Mouse (Mus musculus): ENCODE measurements around the gene Cuedc2. TPM values are rescaled to one million over a fixed set of nuclear protein-coding genes. Genes with fewer than 3 reads are reported as not detected.

The Cuedc2 gene
- polyA plus RNA-seq, 1 experiment from 2014 or later: 179 TPM

DNA sequence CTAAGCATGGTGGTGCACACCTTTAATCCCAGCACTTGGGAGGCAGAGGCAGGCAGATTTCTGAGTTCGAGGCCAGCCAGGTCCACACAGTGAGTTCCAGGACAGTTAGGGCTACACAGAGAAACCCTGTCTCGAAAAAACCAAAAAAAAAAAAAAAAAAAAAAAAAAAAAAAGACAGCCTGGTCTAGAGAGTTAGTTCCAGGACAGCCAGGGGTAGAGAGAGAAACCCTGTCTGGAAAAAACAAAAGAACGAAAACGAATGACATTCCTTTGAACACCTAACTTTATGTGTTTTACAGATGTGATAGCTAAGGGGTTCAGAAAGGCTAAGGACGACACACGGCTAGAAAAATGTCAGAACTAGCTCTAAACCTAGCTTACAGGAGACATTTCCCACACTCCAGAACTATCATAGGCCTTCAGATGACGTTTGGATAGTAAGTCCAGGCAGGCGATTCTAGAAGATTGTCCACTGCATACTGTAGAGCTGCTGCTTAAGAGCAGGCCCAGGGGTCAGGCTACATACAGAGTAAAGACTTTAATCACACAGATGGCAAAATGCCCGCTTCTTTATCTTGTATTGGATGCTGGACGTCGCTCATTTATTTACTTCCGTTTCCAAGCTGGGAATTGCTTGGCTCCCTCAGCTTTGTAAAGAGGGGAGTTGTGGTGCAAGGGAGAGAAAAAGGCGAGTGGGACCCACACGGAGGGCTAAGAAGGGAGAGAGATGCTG, 9.6 kb upstream of the Cuedc2 start:
- H3K27me3 ChIP-seq (ENCODE audit: control insufficient read depth, insufficient read depth, low read length): peaks cover 6% of the 10 kb centered on the region; the same call in 1 of the 2 replicates
- no peak for ATAC-seq (ENCODE audit: insufficient number of reproducible peaks, low FRiP score, low TSS enrichment, low read depth)
- no peaks in the 10 kb centered on the region for H3K4me1 ChIP-seq (ENCODE audit: control insufficient read depth, insufficient read depth, low read length)
- peak overlapping the region; percentile 53 for H3K4me3 ChIP-seq (ENCODE audit: low read depth, low read length)
- no peak overlapping the region for H3K27ac ChIP-seq (replicated peaks; ENCODE audit: low read depth, low read length)
- no peaks in the 10 kb centered on the region for H3K9me3 ChIP-seq (ENCODE audit: control insufficient read depth, low read length)
- H3K4me2 ChIP-seq (ENCODE audit: low read depth, severe bottlenecking): peak overlapping the region; percentile 73
- DNase-seq (ENCODE audit: low spot score): no peak
- WGBS: 33% methylated on average over 14 of the region's 14 CpGs
- peak overlapping the region; percentile 72 for H3K9ac ChIP-seq (ENCODE audit: low read length)
- H3K36me3 ChIP-seq (ENCODE audit: control insufficient read depth, insufficient read depth, low read length): no peaks in the 10 kb centered on the region

DNA sequence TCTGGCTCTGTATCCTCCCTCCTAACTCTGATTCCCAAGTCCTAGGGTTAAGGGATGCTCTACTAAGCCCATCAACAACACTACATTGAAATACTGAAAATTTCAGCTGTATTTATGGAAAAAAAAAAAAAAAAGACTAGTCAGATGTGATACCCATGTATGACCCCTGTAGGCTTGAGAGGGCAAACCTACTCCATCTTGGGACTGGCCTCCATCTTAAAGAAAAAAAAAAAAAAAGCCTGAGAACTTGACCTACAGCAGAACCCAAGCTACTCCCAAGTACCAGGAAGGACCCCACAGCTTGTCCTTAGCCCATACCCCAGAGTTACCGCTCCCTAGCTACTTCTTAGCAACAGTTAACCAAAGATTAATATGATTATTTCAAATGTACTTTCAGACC, 8.6 kb upstream of the Cuedc2 start:
- 97% methylated on average over 1 of the region's 1 CpGs for WGBS
- Histone ChIP-seq H3K9me3 (ENCODE audit: control insufficient read depth, low read length) (no peaks in the 10 kb centered on the region), H3K36me3 (ENCODE audit: control insufficient read depth, insufficient read depth, low read length) (no peaks in the 10 kb centered on the region), H3K9ac (ENCODE audit: low read length) (no peak overlapping the region), H3K4me1 (ENCODE audit: control insufficient read depth, insufficient read depth, low read length) (no peaks in the 10 kb centered on the region), H3K27me3 (ENCODE audit: control insufficient read depth, insufficient read depth, low read length) (peaks cover 6% of the 10 kb centered on the region; the same call in 1 of the 2 replicates), H3K4me2 (ENCODE audit: low read depth, severe bottlenecking) (no peak overlapping the region), H3K4me3 (ENCODE audit: low read depth, low read length) (no peak overlapping the region), H3K27ac (replicated peaks; ENCODE audit: low read depth, low read length) (no peak overlapping the region)
- ATAC-seq (ENCODE audit: insufficient number of reproducible peaks, low FRiP score, low TSS enrichment, low read depth) (no peak), DNase-seq (ENCODE audit: low spot score) (no peak)

DNA sequence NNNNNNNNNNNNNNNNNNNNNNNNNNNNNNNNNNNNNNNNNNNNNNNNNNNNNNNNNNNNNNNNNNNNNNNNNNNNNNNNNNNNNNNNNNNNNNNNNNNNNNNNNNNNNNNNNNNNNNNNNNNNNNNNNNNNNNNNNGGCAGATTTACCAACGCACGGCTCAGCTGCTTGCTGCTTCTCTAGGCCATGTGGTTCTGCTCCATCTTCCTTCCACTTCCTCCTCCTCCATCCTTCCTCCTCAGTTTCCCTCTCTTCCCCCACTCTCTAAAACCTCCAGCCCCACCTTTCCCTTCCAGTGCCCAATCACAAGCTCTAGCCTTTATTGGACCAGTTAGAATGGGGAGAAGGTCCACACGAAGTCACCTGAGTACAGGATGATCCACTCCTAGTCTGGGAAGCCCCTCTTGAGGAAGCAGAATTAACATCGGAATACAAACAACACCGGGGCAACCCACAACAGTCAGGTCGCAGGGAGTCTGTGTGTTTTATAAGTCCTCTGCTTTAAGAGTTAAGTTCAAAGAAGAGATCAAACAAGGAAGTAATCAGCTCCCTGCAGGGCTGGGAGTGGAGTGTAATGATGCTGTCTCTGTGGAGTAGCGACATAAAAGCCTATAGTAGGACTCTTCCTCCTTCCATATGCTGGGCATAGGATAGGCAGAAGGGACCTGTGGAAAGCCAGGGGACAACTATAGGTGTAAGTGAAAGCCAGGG, 6.4 kb upstream of the Cuedc2 start:
- Histone ChIP-seq H3K27me3 (ENCODE audit: control insufficient read depth, insufficient read depth, low read length) (peaks cover 6% of the 10 kb centered on the region; the same call in 1 of the 2 replicates), H3K9ac (ENCODE audit: low read length) (no peak overlapping the region)
- 13% methylated on average over 7 of the region's 7 CpGs for WGBS

DNA sequence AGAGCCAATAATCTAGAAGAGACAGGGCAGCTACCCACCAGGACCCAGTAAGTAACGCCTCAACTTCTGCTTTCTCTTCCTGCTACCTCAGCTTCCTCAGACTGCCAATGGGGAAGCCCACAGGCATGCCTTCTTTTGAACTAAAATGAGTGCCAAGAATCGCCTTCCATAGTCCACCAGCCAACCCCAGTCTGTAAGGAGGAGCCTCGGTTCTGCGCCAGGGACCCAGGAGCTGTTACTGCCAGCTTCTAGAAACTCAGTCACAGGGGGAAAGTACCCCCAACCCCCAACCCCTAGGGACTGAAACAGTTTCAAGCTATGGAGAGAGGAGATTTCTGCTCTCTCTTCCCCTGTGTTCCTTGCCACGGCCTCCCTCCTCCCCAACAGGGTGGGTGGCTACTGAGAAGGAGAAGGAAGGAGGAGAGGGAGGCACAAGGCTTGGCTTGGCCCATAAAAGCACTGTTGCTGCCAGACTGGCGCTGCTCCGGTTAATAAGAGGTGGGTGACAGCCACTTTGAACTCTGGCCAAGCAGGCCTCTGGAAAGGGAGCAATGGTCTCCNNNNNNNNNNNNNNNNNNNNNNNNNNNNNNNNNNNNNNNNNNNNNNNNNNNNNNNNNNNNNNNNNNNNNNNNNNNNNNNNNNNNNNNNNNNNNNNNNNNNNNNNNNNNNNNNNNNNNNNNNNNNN, 927 bp upstream of the Cuedc2 start:
- no peak for DNase-seq (ENCODE audit: low spot score)
- ATAC-seq (ENCODE audit: insufficient number of reproducible peaks, low FRiP score, low TSS enrichment, low read depth): no peak
- H3K4me3 ChIP-seq (ENCODE audit: low read depth, low read length): no peak overlapping the region
- no peak overlapping the region for H3K27ac ChIP-seq (replicated peaks; ENCODE audit: low read depth, low read length)
- no peak overlapping the region; the same call in 1 of the 2 replicates for H3K4me2 ChIP-seq (ENCODE audit: low read depth, severe bottlenecking)
- H3K9ac ChIP-seq (ENCODE audit: low read length): peak overlapping the region; percentile 27; the same call in 1 of the 2 replicates
- no peaks in the 10 kb centered on the region for H3K9me3 ChIP-seq (ENCODE audit: control insufficient read depth, low read length)
- H3K36me3 ChIP-seq (ENCODE audit: control insufficient read depth, insufficient read depth, low read length): no peaks in the 10 kb centered on the region
- peaks cover 7% of the 10 kb centered on the region; the same call in 1 of the 2 replicates for H3K4me1 ChIP-seq (ENCODE audit: control insufficient read depth, insufficient read depth, low read length)
- 84% methylated on average over 7 of the region's 7 CpGs for WGBS
- no peaks in the 10 kb centered on the region; the same call in 1 of the 2 replicates for H3K27me3 ChIP-seq (ENCODE audit: control insufficient read depth, insufficient read depth, low read length)

More for the DNA sequence above, 6.4 kb upstream of the Cuedc2 start:
- no peaks in the 10 kb centered on the region for H3K4me1 ChIP-seq (ENCODE audit: control insufficient read depth, insufficient read depth, low read length)
- no peaks in the 10 kb centered on the region for H3K36me3 ChIP-seq (ENCODE audit: control insufficient read depth, insufficient read depth, low read length)
- no peaks in the 10 kb centered on the region for H3K9me3 ChIP-seq (ENCODE audit: control insufficient read depth, low read length)
- no peak overlapping the region for H3K4me3 ChIP-seq (ENCODE audit: low read depth, low read length)
- ATAC-seq (ENCODE audit: insufficient number of reproducible peaks, low FRiP score, low TSS enrichment, low read depth) (no peak), DNase-seq (ENCODE audit: low spot score) (no peak)
- no peak overlapping the region for H3K27ac ChIP-seq (replicated peaks; ENCODE audit: low read depth, low read length)
- no peak overlapping the region for H3K4me2 ChIP-seq (ENCODE audit: low read depth, severe bottlenecking)

DNA sequence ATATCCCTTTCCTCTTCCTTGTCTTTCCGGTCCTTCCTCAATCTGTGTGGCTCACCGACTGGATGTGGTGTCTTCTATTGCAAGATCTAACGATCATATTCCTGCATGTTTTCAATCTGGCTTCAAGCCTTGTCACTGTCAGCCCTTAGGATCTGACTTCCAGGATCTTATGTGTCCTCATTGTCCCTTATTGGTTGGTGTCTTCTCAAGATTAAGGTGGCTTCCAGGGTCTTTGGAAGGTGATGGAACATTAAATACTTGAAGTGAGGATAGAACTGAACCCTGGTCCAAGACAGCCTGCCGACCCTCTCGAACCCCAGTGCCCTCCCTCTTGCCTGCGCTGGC, 412 bp upstream of the Cuedc2 start:
- Histone ChIP-seq H3K27me3 (ENCODE audit: control insufficient read depth, insufficient read depth, low read length) (no peaks in the 10 kb centered on the region; the same call in 1 of the 2 replicates), H3K27ac (replicated peaks; ENCODE audit: low read depth, low read length) (no peak overlapping the region), H3K4me3 (ENCODE audit: low read depth, low read length) (no peak overlapping the region), H3K4me2 (ENCODE audit: low read depth, severe bottlenecking) (no peak overlapping the region; the same call in 1 of the 2 replicates), H3K4me1 (ENCODE audit: control insufficient read depth, insufficient read depth, low read length) (peaks cover 7% of the 10 kb centered on the region; the same call in 1 of the 2 replicates), H3K36me3 (ENCODE audit: control insufficient read depth, insufficient read depth, low read length) (no peaks in the 10 kb centered on the region), H3K9ac (ENCODE audit: low read length) (no peak overlapping the region), H3K9me3 (ENCODE audit: control insufficient read depth, low read length) (no peaks in the 10 kb centered on the region)
- no peak for ATAC-seq (ENCODE audit: insufficient number of reproducible peaks, low FRiP score, low TSS enrichment, low read depth)
- no peak for DNase-seq (ENCODE audit: low spot score)
- WGBS: 47% methylated on average over 6 of the region's 6 CpGs

DNA sequence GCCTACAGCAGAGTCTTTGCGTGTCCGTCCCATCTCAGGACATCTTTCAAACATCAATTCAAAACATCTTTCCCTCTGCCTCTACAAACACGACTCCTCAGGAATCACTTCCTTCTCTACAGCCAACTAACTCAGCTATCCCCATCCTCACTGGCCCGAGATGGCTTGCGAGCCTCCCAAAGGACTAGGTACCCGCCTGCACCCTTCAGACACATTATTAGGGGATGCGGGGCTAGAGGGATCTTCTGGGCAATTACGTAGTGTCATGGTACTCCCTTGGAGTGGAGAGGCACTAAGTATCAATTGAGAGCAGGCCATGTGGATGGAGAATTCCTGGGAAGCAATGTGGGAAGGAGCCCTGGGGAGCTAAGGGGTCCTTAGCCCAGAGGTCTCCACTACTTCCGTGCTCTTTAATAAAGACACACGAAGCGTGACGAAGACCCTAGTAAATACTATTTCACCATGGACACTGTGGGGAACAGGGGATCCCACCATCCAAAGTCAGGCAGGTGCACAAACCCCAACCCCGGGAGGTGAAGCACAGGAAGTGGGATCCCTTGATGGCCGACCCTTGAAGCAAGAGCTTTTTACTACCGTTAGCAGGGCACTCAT, 677 bp downstream of the Cuedc2 start:
- DNase-seq (ENCODE audit: low spot score) (no peak), ATAC-seq (ENCODE audit: insufficient number of reproducible peaks, low FRiP score, low TSS enrichment, low read depth) (peak; percentile 29; the same call in 1 of the 2 replicates)
- no peaks in the 10 kb centered on the region for H3K36me3 ChIP-seq (ENCODE audit: control insufficient read depth, insufficient read depth, low read length)
- peak overlapping the region; percentile 76 for H3K9ac ChIP-seq (ENCODE audit: low read length)
- no peaks in the 10 kb centered on the region for H3K9me3 ChIP-seq (ENCODE audit: control insufficient read depth, low read length)
- H3K27ac ChIP-seq (replicated peaks; ENCODE audit: low read depth, low read length): no peak overlapping the region
- 46% methylated on average over 15 of the region's 15 CpGs for WGBS
- H3K4me1 ChIP-seq (ENCODE audit: control insufficient read depth, insufficient read depth, low read length): peaks cover 7% of the 10 kb centered on the region; the same call in 1 of the 2 replicates
- peak overlapping the region; percentile 79 for H3K4me2 ChIP-seq (ENCODE audit: low read depth, severe bottlenecking)
- H3K4me3 ChIP-seq (ENCODE audit: low read depth, low read length): peak overlapping the region; percentile 77
- H3K27me3 ChIP-seq (ENCODE audit: control insufficient read depth, insufficient read depth, low read length): no peaks in the 10 kb centered on the region

DNA sequence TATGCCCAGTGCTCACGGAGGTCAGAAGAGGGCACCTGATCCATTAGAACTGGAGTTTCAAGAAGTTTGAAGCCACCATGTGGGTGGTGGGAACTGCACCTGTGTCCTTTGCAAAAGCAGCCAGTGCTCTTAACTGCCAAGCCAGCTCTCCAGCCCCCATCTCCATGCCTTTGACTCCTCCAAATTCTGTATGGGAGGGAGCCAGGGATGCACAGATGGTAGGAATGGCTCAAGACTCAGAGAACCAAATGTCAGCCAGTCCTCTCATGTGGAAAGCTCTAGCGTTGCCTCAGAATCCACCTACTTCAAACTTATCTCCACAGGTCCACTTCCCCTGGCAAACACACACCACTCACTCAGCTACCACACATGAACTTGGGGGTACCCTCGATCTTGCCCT, 4.6 kb downstream of the Cuedc2 start:
- WGBS: 92% methylated on average over 3 of the region's 3 CpGs
- peaks cover 16% of the 10 kb centered on the region; the same call in 1 of the 2 replicates for H3K4me1 ChIP-seq (ENCODE audit: control insufficient read depth, insufficient read depth, low read length)

More for the DNA sequence above, 4.6 kb downstream of the Cuedc2 start:
- Histone ChIP-seq H3K36me3 (ENCODE audit: control insufficient read depth, insufficient read depth, low read length) (peaks cover 2% of the 10 kb centered on the region; the same call in 1 of the 2 replicates), H3K9me3 (ENCODE audit: control insufficient read depth, low read length) (no peaks in the 10 kb centered on the region), H3K4me2 (ENCODE audit: low read depth, severe bottlenecking) (no peak overlapping the region), H3K9ac (ENCODE audit: low read length) (no peak overlapping the region), H3K4me3 (ENCODE audit: low read depth, low read length) (no peak overlapping the region), H3K27me3 (ENCODE audit: control insufficient read depth, insufficient read depth, low read length) (peaks cover 8% of the 10 kb centered on the region), H3K27ac (replicated peaks; ENCODE audit: low read depth, low read length) (no peak overlapping the region)
- ATAC-seq (ENCODE audit: insufficient number of reproducible peaks, low FRiP score, low TSS enrichment, low read depth) (no peak), DNase-seq (ENCODE audit: low spot score) (no peak)

All from limb, embryonic 11.5 days (tissue).